Mouse (Mus musculus): Measurements from ENCODE around the gene Fbxw25.
"Not testable (repeated sequence)": the region's sequence is repeated elsewhere in the genome, so short reads cannot be mapped to it uniquely, and the experiment has no call there.

Fbxw25 gene

GRCm38 (mm10) chr9:109664552-109664951 lies at the start of gene Fbxw25:
Fbxw25 (minus strand) TSS chr9:109664652.
- DNase-seq: not testable (repeated sequence)

- DNase-seq: not testable (repeated sequence)
Measured at GRCm38 (mm10) chr9:109702600-109702999, 38.1 kb upstream of the Fbxw25 start, which contains the start of gene Fbxw18. Fbxw18 (minus strand) TSS chr9:109702700.

- DNase-seq: no peak
Measured at GRCm38 (mm10) chr9:109685299-109685698, 20.8 kb upstream of the Fbxw25 start.

DNA sequence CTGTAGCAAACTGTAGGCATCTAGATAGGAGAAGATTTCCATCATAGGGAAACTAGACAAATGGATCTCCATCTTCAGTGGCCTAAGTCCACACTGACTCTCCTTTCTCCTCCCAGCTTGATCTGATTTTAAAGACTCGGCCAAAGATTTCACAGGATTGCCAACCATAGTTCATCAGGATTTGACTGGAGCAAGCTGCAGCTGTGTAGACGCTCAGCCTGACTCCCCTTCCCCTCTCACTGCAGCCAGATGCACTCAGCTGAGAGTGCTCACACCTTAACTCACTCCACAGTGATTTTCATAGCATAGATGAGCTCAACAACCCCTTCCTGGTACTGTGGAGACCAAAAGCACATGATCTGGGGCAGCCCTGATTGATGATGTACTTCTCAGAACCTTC lies 38.5 kb downstream of the Fbxw25 start, which contains the start of gene Fbxw24:
Gene Fbxw24 (minus strand): TSS at position 101 of the 400 bp plus-strand sequence.
- not testable (repeated sequence) for DNase-seq

- DNase-seq: not testable (repeated sequence)
Measured at GRCm38 (mm10) chr9:109606837-109607236, 57.6 kb downstream of the Fbxw25 start.

- DNase-seq: not testable (repeated sequence)
Measured at GRCm38 (mm10) chr9:109602128-109602527, 62.3 kb downstream of the Fbxw25 start.

DNA sequence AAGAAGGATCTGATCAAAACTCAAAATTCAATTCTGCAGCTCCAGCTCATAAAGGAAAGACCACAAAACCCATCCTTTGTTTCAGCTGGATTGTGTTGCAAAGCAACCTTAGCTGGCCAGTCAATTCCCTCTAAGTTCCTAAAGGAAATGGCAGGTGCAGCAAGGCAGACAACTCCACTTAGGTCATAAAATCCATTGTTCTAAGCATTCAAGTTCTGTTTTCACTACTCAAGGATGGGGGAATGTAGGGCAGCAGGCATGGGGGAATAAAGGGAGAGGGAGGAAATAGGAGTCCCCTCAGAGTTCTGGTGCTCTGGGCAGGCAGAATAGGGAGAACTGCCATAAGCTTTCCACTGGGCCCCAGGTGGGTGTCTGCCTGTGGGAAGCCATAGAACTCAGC lies 67.2 kb downstream of the Fbxw25 start:
- DNase-seq: no peak

All from thymus, adult 18-20 months (tissue).